Mouse (Mus musculus): ENCODE measurements around the gene Serpinb8.

Gene Serpinb8

DNA sequence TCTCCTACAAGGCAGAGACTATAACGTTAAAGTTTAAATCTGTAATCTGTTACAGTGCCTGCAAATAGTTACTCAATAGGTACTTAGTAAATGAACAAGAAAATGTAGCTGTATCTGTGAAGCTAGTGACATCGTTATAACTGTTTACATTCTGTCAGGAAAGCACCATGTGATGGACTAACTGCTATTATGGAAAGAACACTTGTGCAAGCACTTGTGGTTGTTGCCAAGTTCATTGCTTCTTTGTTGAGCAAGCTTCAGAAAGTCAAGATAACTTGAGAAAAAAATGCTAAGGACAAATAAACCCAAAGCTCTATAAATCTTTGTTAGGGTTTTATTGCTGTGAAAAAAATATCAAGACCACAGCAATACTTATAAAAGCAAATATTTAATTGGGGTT is 67.9 kb downstream of the Serpinb8 start:
- DNase-seq: no peak

All from cerebellum, adult 18-20 months (tissue).